Mouse (Mus musculus): ENCODE data around the gene Pramel5.
"Not testable (repeated sequence)": the region's sequence is repeated elsewhere in the genome, so short reads cannot be mapped to it uniquely, and the experiment has no call there.

Gene Pramel5

GRCm38 (mm10) chr4:144280388-144280787, at the start of gene Pramel5:
Pramel5 (minus strand) TSS chr4:144280488.
- DNase-seq (ENCODE audit: extremely low spot score, low read depth, low spot score) = not testable (repeated sequence)

DNA sequence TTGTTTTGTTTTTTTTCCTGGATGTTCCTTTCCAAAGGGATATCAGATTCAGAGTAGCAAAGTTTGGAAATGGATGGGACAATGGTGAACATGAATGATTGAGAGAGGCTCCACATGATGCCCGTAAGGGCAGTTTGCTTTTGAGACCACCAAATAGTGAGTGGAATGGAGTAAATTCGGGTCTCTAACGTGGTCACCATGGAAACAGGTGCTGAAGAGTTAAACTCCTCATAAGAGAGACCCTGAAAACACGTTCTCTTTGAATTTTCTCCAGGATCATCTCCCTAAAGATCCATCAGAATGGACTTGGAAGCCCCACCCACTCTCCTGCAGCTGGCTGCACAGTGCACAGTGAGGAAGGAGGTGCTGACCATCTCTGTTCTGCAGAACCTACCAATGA, 49.7 kb upstream of the Pramel5 start, which contains the start of gene Gm13128:
Gene Gm13128 (plus strand): TSS at position 301 of the 400 bp plus-strand sequence.
- DNase-seq (ENCODE audit: extremely low spot score, low read depth, low spot score) = not testable (repeated sequence)

DNA sequence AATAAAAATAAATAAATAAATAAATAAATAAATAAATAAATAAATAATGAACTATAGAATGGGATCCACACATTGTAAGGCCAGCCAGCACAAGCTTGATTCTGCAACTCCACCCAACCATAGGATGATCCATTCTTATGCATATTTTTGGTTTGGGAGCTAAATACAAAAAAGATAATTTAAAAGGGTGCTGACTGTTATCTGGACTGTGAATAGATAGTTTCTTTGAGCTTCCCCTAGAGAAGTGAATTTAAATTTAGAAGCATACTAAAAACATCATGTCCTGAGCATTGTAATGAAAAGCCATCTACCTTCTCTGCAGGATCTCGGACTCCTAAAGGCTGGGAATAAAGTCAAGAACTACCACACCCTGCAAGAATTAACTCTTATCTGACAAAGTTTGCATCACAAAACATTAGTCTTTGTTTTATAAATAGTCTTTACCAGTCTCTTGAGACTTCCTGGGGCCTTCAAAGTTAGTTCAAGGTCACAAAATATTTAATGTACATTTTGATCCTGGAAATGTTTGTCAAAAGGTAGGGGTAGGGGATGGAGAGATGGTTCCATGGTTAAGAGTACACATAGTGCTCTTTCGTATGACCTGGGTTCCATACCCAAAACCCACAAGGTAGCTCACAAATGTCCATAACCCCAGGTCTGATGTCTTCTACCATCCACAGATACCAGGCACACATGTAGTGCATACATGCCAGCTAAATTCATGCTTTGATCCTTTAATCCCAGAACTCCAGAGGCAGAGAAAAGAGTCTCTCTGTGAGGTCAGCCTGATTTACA, 32.6 kb upstream of the Pramel5 start:
- not testable (repeated sequence) for DNase-seq (ENCODE audit: extremely low spot score, low read depth, low spot score)

GRCm38 (mm10) chr4:144299414-144299813, 19.1 kb upstream of the Pramel5 start:
- not testable (repeated sequence) for DNase-seq (ENCODE audit: extremely low spot score, low read depth, low spot score)

GRCm38 (mm10) chr4:144254768-144255167, 25.5 kb downstream of the Pramel5 start:
- not testable (repeated sequence) for DNase-seq (ENCODE audit: extremely low spot score, low read depth, low spot score)

All from hindlimb bud, embryonic 11.5 days (tissue).